Mouse (Mus musculus) ES-Bruce4 (cell line): ENCODE measurements around the gene Slc30a7.

Source experiments
- CTCF ChIP-seq: IDR thresholded peaks from one replicate; pipeline ENCODE4 v1.8.1; 2011; ENCODE audit warnings: low read depth, low read length
- POLR2A ChIP-seq: IDR thresholded peaks from one replicate; pipeline ENCODE4 v1.8.1; 2011; ENCODE audit warnings: low read length; ENCODE audit not compliant: insufficient read depth

GRCm38 (mm10) chr3:115949921-115950877, 57.0 kb downstream of the Slc30a7 start:
- no peak for TF ChIP-seq CTCF
- TF ChIP-seq POLR2A, result no peak
